Mouse (Mus musculus) myocyte (in vitro differentiated cells): ENCODE results near the gene Vezf1.

Source experiments
- E2F4 ChIP-seq: IDR thresholded peaks from one replicate; pipeline ENCODE4 v1.6.1; 2011; ENCODE audit warnings: mild to moderate bottlenecking, control low read depth, moderate library complexity; ENCODE audit not compliant: insufficient read depth
- MAX ChIP-seq: IDR thresholded peaks from one replicate; pipeline ENCODE4 v1.6.1; 2011; ENCODE audit warnings: low read depth, mild to moderate bottlenecking, control low read depth
- POLR2A ChIP-seq: IDR thresholded peaks from one replicate; pipeline ENCODE4 v1.6.1; 2011; ENCODE audit warnings: low read depth, mild to moderate bottlenecking, control low read depth, moderate library complexity; ENCODE audit not compliant: insufficient read length
- USF1 ChIP-seq: IDR thresholded peaks from one replicate; pipeline ENCODE4 v1.6.1; 2011; ENCODE audit warnings: low read depth, mild to moderate bottlenecking, control low read depth, moderate library complexity

DNA sequence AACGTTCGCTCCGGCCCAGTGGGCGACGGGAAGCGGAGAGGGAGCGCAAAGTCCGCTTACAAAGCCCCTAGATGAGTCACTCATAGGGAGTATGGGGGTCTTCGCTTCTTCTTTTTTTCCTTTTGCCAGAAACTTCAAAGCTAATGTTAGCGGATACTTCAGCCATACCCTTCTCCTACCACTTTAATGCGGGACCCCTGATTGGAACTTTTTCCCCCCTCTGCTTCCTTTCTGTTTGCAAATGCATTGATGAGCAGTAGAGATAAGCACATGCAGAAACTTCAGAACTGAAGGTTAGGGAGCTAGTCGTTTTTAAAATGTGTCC, 1.1 kb downstream of the Vezf1 start:
- no peak for TF ChIP-seq POLR2A
- no peak for TF ChIP-seq USF1
- TF ChIP-seq E2F4 = no peak
- no peak for TF ChIP-seq MAX
